Mouse (Mus musculus): ENCODE results near the gene Esr1. TPM values are rescaled to one million over a fixed set of nuclear protein-coding genes. Genes with fewer than 3 reads are reported as not detected.

Esr1 gene
- polyA plus RNA-seq, 1 experiment from 2014 or later = 0.47 TPM

DNA sequence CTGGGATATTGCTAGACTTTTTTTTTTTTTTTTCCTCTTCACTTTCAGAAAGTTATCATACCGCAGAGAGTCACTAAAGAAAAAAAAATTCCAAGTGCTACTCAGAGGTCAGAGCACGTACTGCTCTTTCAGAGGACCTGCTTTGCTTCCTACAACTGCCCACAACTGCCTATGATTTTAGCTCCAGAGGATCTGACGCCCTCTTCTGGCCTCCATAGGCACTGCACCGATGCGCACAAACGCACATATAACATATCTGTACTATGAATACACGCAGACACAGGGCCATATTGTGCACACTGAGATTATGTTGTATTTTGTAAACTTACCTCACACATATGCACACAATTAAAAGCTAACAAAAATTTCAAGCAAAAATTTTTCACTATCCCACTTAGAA, 15.0 kb downstream of the Esr1 start:
- Histone ChIP-seq H3K4me2 (ENCODE audit: low read depth, low read length) (no peak overlapping the region), H3K4me3 (ENCODE audit: low read depth, low read length) (no peak overlapping the region), H3K36me3 (ENCODE audit: control insufficient read depth, insufficient read depth) (no peaks in the 10 kb centered on the region), H3K4me1 (ENCODE audit: control insufficient read depth, low read depth, low read length) (no peaks in the 10 kb centered on the region; the same call in 1 of the 2 replicates), H3K27ac (ENCODE audit: low read length) (no peak overlapping the region), H3K27me3 (ENCODE audit: control insufficient read depth, insufficient read depth, low read depth, low read length) (no peaks in the 10 kb centered on the region), H3K9ac (ENCODE audit: low read depth, low read length) (no peak overlapping the region), H3K9me3 (replicated peaks; ENCODE audit: control insufficient read depth, low read length) (no peaks in the 10 kb centered on the region)
- 68% methylated on average over 7 of the region's 7 CpGs for WGBS (ENCODE audit: insufficient replicate concordance)
- no peak for ATAC-seq (ENCODE audit: low read depth)

DNA sequence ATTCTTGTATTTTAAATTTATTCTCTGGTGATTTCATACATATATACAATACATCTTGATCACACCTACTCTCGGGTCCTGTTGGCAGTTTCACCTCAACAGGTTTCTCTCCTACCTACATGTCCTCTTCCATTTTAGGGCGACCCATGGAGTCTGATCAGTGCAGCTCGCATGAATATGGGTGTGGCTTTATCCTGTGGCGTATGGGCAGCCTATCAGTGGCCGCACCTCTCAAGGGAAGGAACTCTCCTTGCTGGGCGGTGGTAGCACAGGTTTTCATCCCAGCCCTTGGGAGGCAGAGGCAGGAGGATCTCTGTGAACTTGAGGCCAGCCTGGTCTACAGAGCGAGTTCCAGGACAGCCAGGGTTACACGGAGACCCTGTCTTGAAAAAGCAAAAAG, 15.6 kb downstream of the Esr1 start:
- no peak overlapping the region for H3K4me3 ChIP-seq (ENCODE audit: low read depth, low read length)
- H3K9ac ChIP-seq (ENCODE audit: low read depth, low read length) = no peak overlapping the region
- WGBS (ENCODE audit: insufficient replicate concordance) = 60% methylated on average over 8 of the region's 8 CpGs
- no peaks in the 10 kb centered on the region for H3K9me3 ChIP-seq (replicated peaks; ENCODE audit: control insufficient read depth, low read length)
- H3K4me2 ChIP-seq (ENCODE audit: low read depth, low read length) = no peak overlapping the region
- H3K36me3 ChIP-seq (ENCODE audit: control insufficient read depth, insufficient read depth) = no peaks in the 10 kb centered on the region
- no peaks in the 10 kb centered on the region for H3K27me3 ChIP-seq (ENCODE audit: control insufficient read depth, insufficient read depth, low read depth, low read length)
- no peaks in the 10 kb centered on the region; the same call in 1 of the 2 replicates for H3K4me1 ChIP-seq (ENCODE audit: control insufficient read depth, low read depth, low read length)
- H3K27ac ChIP-seq (ENCODE audit: low read length) = no peak overlapping the region
- ATAC-seq (ENCODE audit: low read depth) = no peak

DNA sequence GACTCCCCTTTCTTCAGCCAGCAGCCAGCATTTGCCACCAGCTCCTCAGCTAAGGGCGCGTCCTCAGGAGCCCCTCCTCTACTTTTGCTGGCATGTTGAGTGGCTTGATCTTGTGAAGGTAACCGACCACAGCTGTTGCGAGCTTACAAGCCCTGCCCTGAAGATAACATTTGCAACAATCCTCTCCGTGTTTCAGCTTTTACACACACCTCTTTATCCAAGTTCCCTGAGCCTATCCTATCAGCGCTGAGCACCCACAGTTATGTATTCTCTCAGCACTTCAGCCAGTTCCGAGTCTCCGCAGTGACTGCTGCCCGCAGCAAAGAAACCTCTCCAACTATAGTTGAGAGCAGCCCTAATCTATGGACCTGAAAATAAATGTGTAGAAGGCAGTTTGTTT, 16.0 kb downstream of the Esr1 start:
- whole genome bisulfite sequencing (ENCODE audit: insufficient replicate concordance) = 61% methylated on average over 9 of the region's 9 CpGs
- H3K4me3 ChIP-seq (ENCODE audit: low read depth, low read length) = no peak overlapping the region

DNA sequence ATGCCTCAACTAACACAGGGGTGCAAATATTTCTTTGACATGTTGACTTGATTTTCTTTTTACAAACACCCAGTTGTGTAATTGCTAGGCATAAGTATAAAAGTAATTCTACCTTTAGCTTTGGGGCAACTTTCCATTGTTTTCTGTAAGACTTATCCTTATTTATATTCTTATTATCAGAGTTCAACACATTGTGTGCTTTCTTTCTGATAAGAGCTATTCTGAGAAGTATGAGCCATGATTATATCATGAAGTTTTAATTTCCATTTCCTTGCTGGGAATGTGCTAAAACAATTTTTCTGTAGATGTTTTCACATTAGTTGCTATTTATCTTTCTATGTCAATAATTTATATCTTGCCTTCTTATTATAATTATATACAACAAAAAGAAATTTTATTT, 17.9 kb downstream of the Esr1 start:
- Histone ChIP-seq H3K4me1 (ENCODE audit: control insufficient read depth, low read depth, low read length) (no peaks in the 10 kb centered on the region; the same call in 1 of the 2 replicates), H3K9ac (ENCODE audit: low read depth, low read length) (no peak overlapping the region), H3K4me3 (ENCODE audit: low read depth, low read length) (no peak overlapping the region), H3K9me3 (replicated peaks; ENCODE audit: control insufficient read depth, low read length) (no peaks in the 10 kb centered on the region), H3K36me3 (ENCODE audit: control insufficient read depth, insufficient read depth) (no peaks in the 10 kb centered on the region), H3K27ac (ENCODE audit: low read length) (no peak overlapping the region), H3K4me2 (ENCODE audit: low read depth, low read length) (no peak overlapping the region), H3K27me3 (ENCODE audit: control insufficient read depth, insufficient read depth, low read depth, low read length) (no peaks in the 10 kb centered on the region)
- no peak for ATAC-seq (ENCODE audit: low read depth)

More for the DNA sequence above, 16.0 kb downstream of the Esr1 start:
- H3K9ac ChIP-seq (ENCODE audit: low read depth, low read length) = no peak overlapping the region
- H3K36me3 ChIP-seq (ENCODE audit: control insufficient read depth, insufficient read depth) = no peaks in the 10 kb centered on the region
- H3K27me3 ChIP-seq (ENCODE audit: control insufficient read depth, insufficient read depth, low read depth, low read length) = no peaks in the 10 kb centered on the region
- no peaks in the 10 kb centered on the region; the same call in 1 of the 2 replicates for H3K4me1 ChIP-seq (ENCODE audit: control insufficient read depth, low read depth, low read length)
- no peak overlapping the region for H3K4me2 ChIP-seq (ENCODE audit: low read depth, low read length)
- no peak overlapping the region for H3K27ac ChIP-seq (ENCODE audit: low read length)
- no peaks in the 10 kb centered on the region for H3K9me3 ChIP-seq (replicated peaks; ENCODE audit: control insufficient read depth, low read length)
- no peak for ATAC-seq (ENCODE audit: low read depth)

DNA sequence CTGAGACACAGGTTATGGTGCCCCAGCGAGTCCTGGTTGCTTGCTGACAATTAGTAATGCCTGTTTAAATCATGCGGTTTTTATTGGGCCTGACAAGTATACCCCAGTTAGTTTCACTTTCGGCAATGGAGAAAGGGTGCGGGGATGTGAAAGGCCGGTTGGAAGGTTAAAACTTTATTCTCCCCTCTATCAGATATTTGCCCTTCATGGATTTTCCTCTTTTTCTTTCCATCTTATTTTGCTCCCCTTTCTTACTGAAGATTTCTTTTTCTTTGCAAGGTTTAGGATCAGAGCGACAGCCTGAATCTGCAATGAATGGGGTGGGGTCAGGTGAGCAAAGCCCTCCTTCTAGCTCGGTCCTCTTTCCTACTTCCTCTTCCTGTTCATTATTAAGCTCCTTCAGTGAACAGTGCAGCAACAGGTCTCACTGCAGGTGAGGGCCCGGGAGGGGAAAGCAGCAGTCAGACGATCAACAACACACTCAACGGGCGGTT, 20.9 kb downstream of the Esr1 start:
- Histone ChIP-seq H3K4me1 (ENCODE audit: control insufficient read depth, low read depth, low read length) (no peaks in the 10 kb centered on the region), H3K4me2 (ENCODE audit: low read depth, low read length) (no peak overlapping the region), H3K4me3 (ENCODE audit: low read depth, low read length) (no peak overlapping the region), H3K36me3 (ENCODE audit: control insufficient read depth, insufficient read depth) (no peaks in the 10 kb centered on the region), H3K27me3 (ENCODE audit: control insufficient read depth, insufficient read depth, low read depth, low read length) (no peaks in the 10 kb centered on the region), H3K9ac (ENCODE audit: low read depth, low read length) (no peak overlapping the region), H3K27ac (ENCODE audit: low read length) (no peak overlapping the region), H3K9me3 (replicated peaks; ENCODE audit: control insufficient read depth, low read length) (no peaks in the 10 kb centered on the region)
- WGBS (ENCODE audit: insufficient replicate concordance) = 68% methylated on average over 11 of the region's 11 CpGs
- no peak for ATAC-seq (ENCODE audit: low read depth)

DNA sequence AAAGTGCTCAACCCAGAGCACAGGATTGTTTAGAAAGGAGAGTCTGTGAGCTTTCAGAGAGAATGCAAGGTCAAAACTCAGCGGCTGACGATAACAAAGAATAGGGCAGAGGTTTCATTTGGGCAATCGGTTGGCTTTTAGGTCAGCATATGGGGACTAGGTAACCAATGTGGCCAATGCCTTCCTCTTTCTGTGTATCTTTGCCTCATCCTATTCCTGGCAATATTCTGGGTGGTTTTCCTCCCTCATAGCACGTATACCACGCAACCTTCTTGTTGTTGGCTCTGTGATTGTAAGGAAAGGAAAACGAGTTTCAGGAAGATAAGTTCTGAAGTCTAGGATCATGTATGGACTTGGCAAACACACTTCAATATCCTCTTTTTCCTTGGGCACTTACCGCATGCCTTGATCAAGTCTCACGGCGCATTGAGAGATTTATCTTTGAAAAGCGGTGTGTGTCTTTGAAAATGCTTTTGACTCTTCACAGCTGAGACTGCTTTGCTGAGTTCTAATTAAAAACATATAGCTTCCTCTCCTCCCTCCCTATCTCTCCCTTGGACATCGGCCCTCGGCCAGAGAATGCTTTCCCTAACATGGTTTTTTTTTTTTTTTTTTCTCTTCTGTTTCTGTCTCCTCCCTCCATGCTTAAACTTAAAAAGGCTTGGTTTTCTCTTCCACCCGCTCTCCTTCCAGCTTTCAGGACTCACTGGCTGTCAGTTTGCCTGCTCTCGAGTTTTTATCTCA, 22.1 kb downstream of the Esr1 start:
- Histone ChIP-seq H3K4me1 (ENCODE audit: control insufficient read depth, low read depth, low read length) (no peaks in the 10 kb centered on the region), H3K27me3 (ENCODE audit: control insufficient read depth, insufficient read depth, low read depth, low read length) (no peaks in the 10 kb centered on the region), H3K27ac (ENCODE audit: low read length) (no peak overlapping the region), H3K4me2 (ENCODE audit: low read depth, low read length) (no peak overlapping the region), H3K36me3 (ENCODE audit: control insufficient read depth, insufficient read depth) (no peaks in the 10 kb centered on the region), H3K4me3 (ENCODE audit: low read depth, low read length) (no peak overlapping the region), H3K9me3 (replicated peaks; ENCODE audit: control insufficient read depth, low read length) (no peaks in the 10 kb centered on the region), H3K9ac (ENCODE audit: low read depth, low read length) (no peak overlapping the region)
- ATAC-seq (ENCODE audit: low read depth) = no peak
- WGBS (ENCODE audit: insufficient replicate concordance) = 55% methylated on average over 14 of the region's 14 CpGs

DNA sequence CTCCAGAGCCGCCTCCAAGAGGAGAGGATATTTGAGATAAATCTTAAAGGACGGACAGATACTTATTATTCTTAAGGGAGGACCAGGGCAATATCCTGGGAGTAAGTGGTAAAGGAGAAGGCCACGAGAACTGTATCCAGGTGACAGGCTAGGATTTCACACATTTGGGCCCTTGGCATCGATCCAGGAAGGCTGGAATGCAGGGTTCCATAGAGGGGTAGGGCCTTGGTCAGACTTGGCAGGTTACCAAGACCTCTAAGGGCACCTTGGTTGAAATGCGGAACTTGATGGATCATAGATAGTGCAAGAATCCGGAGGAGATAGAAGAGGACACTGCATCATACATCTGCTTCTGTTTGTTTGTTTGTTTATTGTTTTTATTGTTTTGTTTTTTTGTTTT, 24.3 kb downstream of the Esr1 start:
- Histone ChIP-seq H3K9ac (ENCODE audit: low read depth, low read length) (no peak overlapping the region), H3K36me3 (ENCODE audit: control insufficient read depth, insufficient read depth) (no peaks in the 10 kb centered on the region), H3K4me1 (ENCODE audit: control insufficient read depth, low read depth, low read length) (no peaks in the 10 kb centered on the region), H3K4me3 (ENCODE audit: low read depth, low read length) (no peak overlapping the region), H3K27ac (ENCODE audit: low read length) (no peak overlapping the region), H3K4me2 (ENCODE audit: low read depth, low read length) (no peak overlapping the region), H3K9me3 (replicated peaks; ENCODE audit: control insufficient read depth, low read length) (no peaks in the 10 kb centered on the region), H3K27me3 (ENCODE audit: control insufficient read depth, insufficient read depth, low read depth, low read length) (no peaks in the 10 kb centered on the region)
- WGBS (ENCODE audit: insufficient replicate concordance) = 68% methylated on average over 6 of the region's 6 CpGs
- no peak for ATAC-seq (ENCODE audit: low read depth)

DNA sequence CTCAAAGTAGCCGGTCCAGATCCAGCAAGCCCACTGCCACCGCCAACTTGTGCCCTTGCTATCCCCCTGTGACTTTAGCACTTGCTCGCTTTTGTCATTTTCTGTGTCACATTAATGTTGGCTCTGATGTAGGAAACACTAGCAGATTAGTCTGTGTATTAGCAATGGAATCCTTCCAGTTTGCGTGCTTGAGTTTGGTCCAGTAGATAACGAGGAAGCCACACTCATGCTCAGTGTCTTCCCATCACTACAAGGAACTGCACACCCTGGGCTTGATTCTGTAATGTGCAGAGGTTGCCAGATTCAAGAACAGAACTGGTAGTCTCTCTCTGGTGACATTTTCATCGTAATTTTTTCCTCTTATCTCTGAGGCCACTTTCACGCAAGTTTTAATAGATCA, 34.7 kb downstream of the Esr1 start:
- no peak overlapping the region for H3K27ac ChIP-seq (ENCODE audit: low read length)
- H3K9me3 ChIP-seq (replicated peaks; ENCODE audit: control insufficient read depth, low read length) = no peaks in the 10 kb centered on the region
- no peaks in the 10 kb centered on the region for H3K4me1 ChIP-seq (ENCODE audit: control insufficient read depth, low read depth, low read length)
- H3K27me3 ChIP-seq (ENCODE audit: control insufficient read depth, insufficient read depth, low read depth, low read length) = no peaks in the 10 kb centered on the region
- no peak overlapping the region for H3K4me2 ChIP-seq (ENCODE audit: low read depth, low read length)
- no peak overlapping the region for H3K4me3 ChIP-seq (ENCODE audit: low read depth, low read length)
- no peaks in the 10 kb centered on the region for H3K36me3 ChIP-seq (ENCODE audit: control insufficient read depth, insufficient read depth)
- 74% methylated on average over 7 of the region's 7 CpGs for WGBS (ENCODE audit: insufficient replicate concordance)
- H3K9ac ChIP-seq (ENCODE audit: low read depth, low read length) = no peak overlapping the region
- ATAC-seq (ENCODE audit: low read depth) = no peak

DNA sequence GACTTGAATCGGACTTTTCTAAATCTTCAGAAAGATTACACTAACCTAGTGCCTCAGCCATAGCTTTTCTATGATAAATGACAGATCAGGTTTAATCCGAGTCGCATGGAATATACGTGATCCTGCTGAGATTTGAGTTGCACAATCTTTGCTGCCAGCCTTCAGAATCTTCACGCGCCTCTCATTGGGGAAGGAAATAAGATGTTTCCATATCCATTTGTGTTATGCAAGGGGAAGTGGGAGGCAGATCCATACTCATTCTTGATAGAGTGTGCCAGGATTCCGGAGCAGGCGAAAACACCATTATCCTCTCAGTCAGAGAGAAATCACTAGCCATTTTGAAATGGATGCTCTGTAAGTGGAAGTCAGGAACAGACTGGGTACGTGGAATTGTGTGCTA, 35.5 kb downstream of the Esr1 start:
- H3K4me3 ChIP-seq (ENCODE audit: low read depth, low read length) = no peak overlapping the region
- H3K4me2 ChIP-seq (ENCODE audit: low read depth, low read length) = no peak overlapping the region
- H3K27me3 ChIP-seq (ENCODE audit: control insufficient read depth, insufficient read depth, low read depth, low read length) = no peaks in the 10 kb centered on the region
- no peaks in the 10 kb centered on the region for H3K4me1 ChIP-seq (ENCODE audit: control insufficient read depth, low read depth, low read length)
- no peak overlapping the region for H3K27ac ChIP-seq (ENCODE audit: low read length)
- no peak overlapping the region for H3K9ac ChIP-seq (ENCODE audit: low read depth, low read length)
- H3K36me3 ChIP-seq (ENCODE audit: control insufficient read depth, insufficient read depth) = no peaks in the 10 kb centered on the region
- no peaks in the 10 kb centered on the region for H3K9me3 ChIP-seq (replicated peaks; ENCODE audit: control insufficient read depth, low read length)
- 69% methylated on average over 9 of the region's 9 CpGs for WGBS (ENCODE audit: insufficient replicate concordance)
- ATAC-seq (ENCODE audit: low read depth) = no peak
